Mouse (Mus musculus): ENCODE data around the gene Cdc25a.

GRCm38 (mm10) chr9:109932361-109932755 lies 57.0 kb downstream of the Cdc25a start:
- TF ChIP-seq EP300 (IDR thresholded peaks at IDR 0.05; ENCODE audit: low read depth) (no peak), CTCF (IDR thresholded peaks at IDR 0.05; ENCODE audit: low read depth) (no peak)
